Mouse (Mus musculus) E14TG2a.4 (cell line): ENCODE measurements at regions not wholly inside any gene's neighbourhood (a gene's known extent, or its start where the extent isn't known, plus 50 kb on each side); places are given as distances from the start of the nearest gene placed in this dataset.

Source experiments
- H3K27me3 ChIP-seq: 2 replicates; pipeline ENCODE4 v1.6.1; 2014; ENCODE audit warnings: low read length, control low read depth; ENCODE audit not compliant: insufficient read depth
- H3K36me3 ChIP-seq: 2 replicates; pipeline ENCODE4 v1.6.1; 2014; ENCODE audit warnings: low read length, control low read depth; ENCODE audit not compliant: insufficient read depth
- H3K4me1 ChIP-seq: replicated peaks from 2 replicates; pipeline ENCODE4 v1.6.1; 2014; ENCODE audit warnings: low read depth, low read length, control low read depth
- H3K4me3 ChIP-seq: replicated peaks from 2 replicates; pipeline ENCODE4 v1.5.1; 2014; ENCODE audit warnings: mild to moderate bottlenecking, low read length
- H3K9me3 ChIP-seq: 2 replicates; pipeline ENCODE4 v1.6.1; 2014; ENCODE audit warnings: low read length, control low read depth
- CTCF ChIP-seq: conservative IDR thresholded peaks from 2 replicates; pipeline ENCODE4 v1.5.1; 2014; ENCODE audit warnings: low read length
- NANOG ChIP-seq: IDR thresholded peaks from 2 replicates; pipeline ENCODE4 v1.6.1; 2014; ENCODE audit warnings: borderline replicate concordance, low read length, mixed read lengths

- Histone ChIP-seq H3K9me3 (no peaks in the 10 kb centered on the region), H3K4me3 (no peak overlapping the region), H3K27me3 (no peaks in the 10 kb centered on the region; the same call in 1 of the 2 replicates), H3K36me3 (no peaks in the 10 kb centered on the region), H3K4me1 (peaks cover 10% of the 10 kb centered on the region)
- TF ChIP-seq CTCF (0 out of 2 replicates have a peak, but pooled peaks have one; percentile 14), NANOG (no peak; the same call in 1 of the 2 replicates)
Measured at GRCm38 (mm10) chr14:28848831-28849590, 169.0 kb upstream of the Lrtm1 start.
